Mouse (Mus musculus) G1E (cell line): ENCODE measurements around the gene Med26.

Experiments
- CTCF ChIP-seq: IDR thresholded peaks from 2 replicates; pipeline ENCODE4 v1.5.1; 2012; ENCODE audit warnings: low read depth, low read length, inconsistent platforms, mixed read lengths
- GATA1 ChIP-seq: IDR thresholded peaks from 2 replicates; pipeline ENCODE4 v1.6.1; 2012; ENCODE audit warnings: borderline replicate concordance, low read length, inconsistent platforms, mixed read lengths
- TAL1 ChIP-seq: conservative IDR thresholded peaks from 2 replicates; pipeline ENCODE4 v1.6.1; 2012; ENCODE audit warnings: low read depth, low read length, inconsistent platforms, mixed read lengths

GRCm38 (mm10) chr8:72491680-72492621 lies 56.1 kb downstream of the Med26 start, which contains the start of gene Slc35e1:
- TF ChIP-seq CTCF (no peak), GATA1 (no peak), TAL1 (no peak)
